Mouse (Mus musculus): Measurements from ENCODE around the gene Rbm19. TPM values are rescaled to one million over a fixed set of nuclear protein-coding genes. Genes with fewer than 3 reads are reported as not detected.
A peak's percentile ranks its signal among the peaks of the same experiment; 100 is the strongest.

Rbm19 gene
- polyA plus RNA-seq, 1 experiment from 2014 or later, result 10.8 TPM

DNA sequence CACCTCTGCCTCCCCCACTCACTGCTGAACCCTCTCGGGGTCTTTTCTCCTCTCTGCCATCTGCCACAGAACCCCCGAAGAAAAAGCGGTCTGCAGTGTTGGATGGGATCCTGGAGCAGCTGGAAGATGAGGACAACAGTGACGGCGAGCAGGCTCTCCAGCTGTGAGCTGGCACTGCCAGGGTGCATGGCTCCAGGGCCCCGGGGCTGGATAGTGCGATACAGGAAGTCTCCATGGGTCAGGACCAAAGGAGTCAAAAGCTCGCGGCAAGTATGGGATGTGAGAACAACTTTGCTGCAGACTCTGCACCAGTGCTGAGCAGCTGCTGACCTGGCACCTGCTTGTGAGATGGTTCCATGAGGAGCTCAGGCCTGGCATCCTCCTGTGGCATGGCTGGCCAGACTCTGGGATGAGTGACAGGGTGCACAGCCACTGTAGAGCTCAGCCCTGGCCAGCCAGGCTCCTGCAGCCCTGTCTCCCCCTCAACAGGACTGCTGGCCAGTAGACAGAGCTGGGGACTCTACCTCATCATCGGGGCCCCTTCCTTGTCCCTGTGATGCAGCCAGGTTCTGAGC, 81.6 kb downstream of the Rbm19 start:
- H3K4me1 ChIP-seq (replicated peaks; ENCODE audit: control insufficient read depth, insufficient read depth), result no peaks in the 10 kb centered on the region
- WGBS, result 88% methylated on average over 10 of the region's 10 CpGs
- TF ChIP-seq EP300 (optimal IDR thresholded peaks at IDR 0.05) (no peak), CTCF (IDR thresholded peaks at IDR 0.05; ENCODE audit: low read depth) (no peak)
- no peaks in the 10 kb centered on the region for H3K9me3 ChIP-seq (ENCODE audit: control insufficient read depth, low read length)
- H3K4me3 ChIP-seq (ENCODE audit: low read depth, low read length), result no peak overlapping the region
- H3K27me3 ChIP-seq (ENCODE audit: control insufficient read depth, insufficient read depth, low read length), result no peaks in the 10 kb centered on the region
- no peak overlapping the region for H3K27ac ChIP-seq (replicated peaks)
- DNase-seq (ENCODE audit: low spot score) (no peak), ATAC-seq (ENCODE audit: low FRiP score, low TSS enrichment) (no peak)
- H3K9ac ChIP-seq (ENCODE audit: low read length), result no peak overlapping the region
- 0 out of 2 replicates have a peak, but pooled peaks cover 5% of the 10 kb centered on the region for H3K36me3 ChIP-seq (ENCODE audit: control insufficient read depth, insufficient read depth, low read length)
- H3K4me2 ChIP-seq (replicated peaks; ENCODE audit: low read depth), result no peak overlapping the region

DNA sequence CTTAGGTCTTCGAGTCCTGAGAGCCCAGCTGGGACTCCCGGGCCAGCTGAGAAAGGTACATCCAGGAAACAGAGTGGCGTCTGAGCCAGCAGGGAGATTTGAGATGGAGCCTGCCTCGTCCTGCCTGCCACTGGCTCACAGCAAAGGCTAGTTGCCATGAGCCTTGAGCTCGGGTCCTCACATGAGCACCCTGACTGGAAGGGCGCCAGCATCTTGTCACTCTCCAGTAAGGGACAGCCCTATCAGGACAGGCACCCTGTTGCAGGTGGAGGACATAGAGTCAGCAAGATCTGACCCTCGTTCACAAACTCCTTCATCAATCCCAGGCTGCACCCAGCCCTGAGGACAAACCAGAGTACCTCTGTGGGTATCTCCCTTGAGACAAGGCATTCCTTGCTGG, 83.6 kb downstream of the Rbm19 start:
- no peak for DNase-seq (ENCODE audit: low spot score)
- Histone ChIP-seq H3K27ac (replicated peaks) (no peak overlapping the region), H3K9me3 (ENCODE audit: control insufficient read depth, low read length) (no peaks in the 10 kb centered on the region), H3K36me3 (ENCODE audit: control insufficient read depth, insufficient read depth, low read length) (0 out of 2 replicates have a peak, but pooled peaks cover 5% of the 10 kb centered on the region), H3K27me3 (ENCODE audit: control insufficient read depth, insufficient read depth, low read length) (no peaks in the 10 kb centered on the region), H3K4me1 (replicated peaks; ENCODE audit: control insufficient read depth, insufficient read depth) (no peaks in the 10 kb centered on the region), H3K4me2 (replicated peaks; ENCODE audit: low read depth) (no peak overlapping the region), H3K4me3 (ENCODE audit: low read depth, low read length) (no peak overlapping the region), H3K9ac (ENCODE audit: low read length) (no peak overlapping the region)
- ATAC-seq (ENCODE audit: low FRiP score, low TSS enrichment), result no peak
- TF ChIP-seq CTCF (IDR thresholded peaks at IDR 0.05; ENCODE audit: low read depth) (no peak), EP300 (optimal IDR thresholded peaks at IDR 0.05) (no peak)
- WGBS, result 95% methylated on average over 7 of the region's 7 CpGs

- H3K27ac ChIP-seq (replicated peaks), result no peak overlapping the region
- no peak for ATAC-seq (ENCODE audit: low FRiP score, low TSS enrichment)
- H3K9me3 ChIP-seq (ENCODE audit: control insufficient read depth, low read length), result no peaks in the 10 kb centered on the region
- H3K4me3 ChIP-seq (ENCODE audit: low read depth, low read length), result no peak overlapping the region
- TF ChIP-seq EP300 (optimal IDR thresholded peaks at IDR 0.05) (no peak), CTCF (IDR thresholded peaks at IDR 0.05; ENCODE audit: low read depth) (peak; percentile 37)
- no peak for DNase-seq (ENCODE audit: low spot score)
- H3K9ac ChIP-seq (ENCODE audit: low read length), result no peak overlapping the region
- H3K4me1 ChIP-seq (replicated peaks; ENCODE audit: control insufficient read depth, insufficient read depth), result no peaks in the 10 kb centered on the region
- 82% methylated on average over 3 of the region's 3 CpGs for WGBS
- H3K36me3 ChIP-seq (ENCODE audit: control insufficient read depth, insufficient read depth, low read length), result no peaks in the 10 kb centered on the region
- no peaks in the 10 kb centered on the region for H3K27me3 ChIP-seq (ENCODE audit: control insufficient read depth, insufficient read depth, low read length)
- no peak overlapping the region for H3K4me2 ChIP-seq (replicated peaks; ENCODE audit: low read depth)
These were observed 88.1 kb downstream of the Rbm19 start for GRCm38 (mm10) chr5:120204316-120204715.

GRCm38 (mm10) chr5:120206313-120206943, 90.2 kb downstream of the Rbm19 start:
- Histone ChIP-seq H3K4me2 (replicated peaks; ENCODE audit: low read depth) (no peak overlapping the region), H3K27ac (replicated peaks) (no peak overlapping the region), H3K9ac (ENCODE audit: low read length) (no peak overlapping the region), H3K4me1 (replicated peaks; ENCODE audit: control insufficient read depth, insufficient read depth) (no peaks in the 10 kb centered on the region), H3K36me3 (ENCODE audit: control insufficient read depth, insufficient read depth, low read length) (no peaks in the 10 kb centered on the region), H3K27me3 (ENCODE audit: control insufficient read depth, insufficient read depth, low read length) (no peaks in the 10 kb centered on the region), H3K9me3 (ENCODE audit: control insufficient read depth, low read length) (no peaks in the 10 kb centered on the region), H3K4me3 (ENCODE audit: low read depth, low read length) (no peak overlapping the region)
- 65% methylated on average over 12 of the region's 12 CpGs for WGBS
- no peak for DNase-seq (ENCODE audit: low spot score)
- no peak for TF ChIP-seq CTCF (IDR thresholded peaks at IDR 0.05; ENCODE audit: low read depth)
- TF ChIP-seq EP300 (optimal IDR thresholded peaks at IDR 0.05), result no peak
- ATAC-seq (ENCODE audit: low FRiP score, low TSS enrichment), result no peak

DNA sequence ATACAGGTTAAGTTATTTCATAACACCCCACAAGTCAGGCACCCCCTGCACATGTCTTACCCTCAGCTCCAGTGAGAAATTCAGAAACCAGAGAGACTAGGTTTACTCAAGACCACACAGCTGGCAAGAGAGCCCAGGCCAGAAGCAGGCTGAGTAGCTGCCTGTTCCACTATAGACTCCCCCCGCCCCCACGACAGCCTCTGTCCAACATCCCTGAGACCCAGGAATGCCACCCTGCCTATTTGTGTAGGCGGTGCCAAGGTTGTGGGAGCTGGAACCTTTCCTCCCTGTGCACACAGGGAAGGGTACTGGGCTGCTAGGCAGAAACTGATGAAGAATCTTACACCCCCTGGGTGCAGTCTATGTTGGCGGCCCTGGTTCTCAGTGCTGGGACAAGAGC, 91.2 kb downstream of the Rbm19 start:
- H3K27ac ChIP-seq (replicated peaks), result no peak overlapping the region
- H3K4me1 ChIP-seq (replicated peaks; ENCODE audit: control insufficient read depth, insufficient read depth), result no peaks in the 10 kb centered on the region
- no peak overlapping the region for H3K4me2 ChIP-seq (replicated peaks; ENCODE audit: low read depth)
- H3K4me3 ChIP-seq (ENCODE audit: low read depth, low read length), result no peak overlapping the region
- no peak for TF ChIP-seq CTCF (IDR thresholded peaks at IDR 0.05; ENCODE audit: low read depth)
- no peak for TF ChIP-seq EP300 (optimal IDR thresholded peaks at IDR 0.05)
- peak; percentile 26; the same call in 1 of the 2 replicates for ATAC-seq (ENCODE audit: low FRiP score, low TSS enrichment)
- no peaks in the 10 kb centered on the region for H3K27me3 ChIP-seq (ENCODE audit: control insufficient read depth, insufficient read depth, low read length)
- H3K36me3 ChIP-seq (ENCODE audit: control insufficient read depth, insufficient read depth, low read length), result no peaks in the 10 kb centered on the region
- H3K9ac ChIP-seq (ENCODE audit: low read length), result no peak overlapping the region
- peak; percentile 39 for DNase-seq (ENCODE audit: low spot score)
- 43% methylated on average over 4 of the region's 4 CpGs for WGBS
- H3K9me3 ChIP-seq (ENCODE audit: control insufficient read depth, low read length), result no peaks in the 10 kb centered on the region

DNA sequence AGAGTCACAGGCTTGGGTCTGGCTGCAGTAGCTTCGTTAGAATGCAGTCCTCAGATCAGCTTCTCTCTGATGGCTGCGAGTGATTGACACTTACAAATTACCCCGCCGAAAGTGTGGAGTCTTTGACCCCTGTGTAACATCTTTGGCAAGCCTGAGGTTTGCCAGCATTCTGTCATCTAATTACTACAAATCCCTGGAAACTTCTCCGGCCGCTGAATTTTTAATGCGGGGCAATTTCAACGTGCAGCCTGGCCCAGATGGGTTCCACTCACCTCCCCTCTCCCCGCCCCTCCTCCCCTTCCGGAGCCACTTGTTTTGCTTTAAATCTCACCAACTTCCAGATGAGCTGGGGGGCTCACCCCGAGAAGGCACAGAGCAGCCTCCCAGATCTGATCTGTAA, 94.4 kb downstream of the Rbm19 start:
- no peaks in the 10 kb centered on the region for H3K4me1 ChIP-seq (replicated peaks; ENCODE audit: control insufficient read depth, insufficient read depth)
- no peaks in the 10 kb centered on the region for H3K36me3 ChIP-seq (ENCODE audit: control insufficient read depth, insufficient read depth, low read length)
- no peak for DNase-seq (ENCODE audit: low spot score)
- TF ChIP-seq CTCF (IDR thresholded peaks at IDR 0.05; ENCODE audit: low read depth) (no peak), EP300 (optimal IDR thresholded peaks at IDR 0.05) (no peak)
- ATAC-seq (ENCODE audit: low FRiP score, low TSS enrichment), result no peak
- H3K9me3 ChIP-seq (ENCODE audit: control insufficient read depth, low read length), result no peaks in the 10 kb centered on the region
- H3K9ac ChIP-seq (ENCODE audit: low read length), result no peak overlapping the region
- H3K4me3 ChIP-seq (ENCODE audit: low read depth, low read length), result no peak overlapping the region
- no peak overlapping the region for H3K27ac ChIP-seq (replicated peaks)
- H3K4me2 ChIP-seq (replicated peaks; ENCODE audit: low read depth), result no peak overlapping the region
- 27% methylated on average over 11 of the region's 11 CpGs for WGBS
- H3K27me3 ChIP-seq (ENCODE audit: control insufficient read depth, insufficient read depth, low read length), result no peaks in the 10 kb centered on the region

Measured in stomach, postnatal 0 days (tissue).